20 mouse cellular contexts compared by ENCODE assay signal in genomic region chr14:30608176-30608575, GRCm38 (mm10). TPM values are rescaled to one million over a fixed set of nuclear protein-coding genes. Genes with fewer than 3 reads are reported as not detected.
DNase-seq lines count a peak whose midpoint lies in the region; ATAC-seq and TF ChIP-seq lines count a peak whose summit lies in the region.
"Had no signal": no experiment of that assay in that cellular context is flagged by ENCODE, and none has a peak within 500 bp of the region (broad histone marks: within the 10 kb centered on the region; RNA-seq: fewer than 3 reads in every experiment).

No protein-coding gene starts in this region.

- no peak overlapping the region for H3K4me2 ChIP-seq in heart, embryonic 11.5 days
- H3K4me2 ChIP-seq: embryonic facial prominence, embryonic 15.5 days; limb, embryonic 15.5 days; midbrain, embryonic 15.5 days had no signal

- no peak overlapping the region for H3K9ac ChIP-seq in heart, embryonic 11.5 days (ENCODE audit: low read depth, low read length)
- H3K9ac ChIP-seq: embryonic facial prominence, embryonic 15.5 days; forebrain, postnatal 0 days; limb, embryonic 15.5 days; midbrain, embryonic 15.5 days had no signal

- no peak for TF ChIP-seq CTCF in bone marrow, adult 2 months (IDR thresholded peaks at IDR 0.05; ENCODE audit: control insufficient read depth, insufficient read depth, low read length)
- TF ChIP-seq CTCF in left cerebral cortex, adult 2 months (IDR thresholded peaks at IDR 0.05), result no peak

- no peak overlapping the region for H3K4me3 ChIP-seq in bone marrow, adult 2 months (replicated peaks; ENCODE audit: control insufficient read depth, low read depth, low read length)
- no peak overlapping the region for H3K4me3 ChIP-seq in heart, embryonic 11.5 days (ENCODE audit: low read depth, low read length)
- no peak overlapping the region for H3K4me3 ChIP-seq in left cerebral cortex, adult 2 months
- H3K4me3 ChIP-seq: embryonic facial prominence, embryonic 15.5 days; heart, embryonic 10.5 days; limb, embryonic 15.5 days; megakaryocyte, embryonic 14.5 days; midbrain, embryonic 15.5 days; myocyte had no signal

- peaks cover 13% of the 10 kb centered on the region for H3K36me3 ChIP-seq in splenic B cell, adult 2 months (ENCODE audit: control insufficient read depth, insufficient read depth, low read length, poor library complexity, severe bottlenecking)
- H3K36me3 ChIP-seq in heart, embryonic 11.5 days (ENCODE audit: control insufficient read depth, insufficient read depth, low read length), result 0 out of 2 replicates have a peak, but pooled peaks cover 2% of the 10 kb centered on the region
- H3K36me3 ChIP-seq: midbrain, embryonic 15.5 days had no signal

- TF ChIP-seq POLR2A in bone marrow, adult 2 months (IDR thresholded peaks at IDR 0.05; ENCODE audit: borderline replicate concordance, control insufficient read depth, low read depth, low read length), result no peak

- peak; percentile 31 for DNase-seq in cerebellum, adult 9-11 months
- DNase-seq in cerebellum, adult 11 months, result no peak
- peak; percentile 49 to 58 for DNase-seq in spleen, adult 18-20 months
- no peak for DNase-seq in spleen, adult 12 weeks (ENCODE audit: low spot score)
- peak; percentile 81 for DNase-seq in splenic B cell, adult 2 months (ENCODE audit: low read depth, low spot score)
- DNase-seq in left cerebral cortex, adult 2 months (ENCODE audit: extremely low spot score in 1 of 2, low spot score in 2 of 2), result no peak
- DNase-seq: cerebellum, adult 11-12 months; forebrain, postnatal 0 days; heart, postnatal 10 days; kidney, adult 11 months; thymus, adult 2 months had no signal

- 70% methylated on average over 6 of the region's 6 CpGs for WGBS in bone marrow, adult 2 months
- 83% methylated on average over 6 of the region's 6 CpGs for WGBS in heart, embryonic 11.5 days (ENCODE audit: insufficient replicate concordance)

- H3K4me1 ChIP-seq in bone marrow, adult 2 months (ENCODE audit: control insufficient read depth, insufficient read depth, low read length), result peaks cover 11% of the 10 kb centered on the region
- H3K4me1 ChIP-seq in heart, embryonic 11.5 days (ENCODE audit: control insufficient read depth, insufficient read depth, low read length), result peaks cover 4% of the 10 kb centered on the region; the same call in 1 of the 2 replicates
- H3K4me1 ChIP-seq: midbrain, embryonic 15.5 days had no signal

- no peaks in the 10 kb centered on the region for H3K9me3 ChIP-seq in heart, embryonic 11.5 days (replicated peaks; ENCODE audit: control insufficient read depth, low read length)
- H3K9me3 ChIP-seq: embryonic facial prominence, embryonic 15.5 days; heart, embryonic 10.5 days; limb, embryonic 15.5 days; megakaryocyte, embryonic 14.5 days; midbrain, embryonic 15.5 days had no signal

- H3K27me3 ChIP-seq in splenic B cell, adult 2 months (ENCODE audit: control insufficient read depth, insufficient read depth, low read length, poor library complexity, severe bottlenecking), result no peaks in the 10 kb centered on the region
- H3K27me3 ChIP-seq in heart, embryonic 11.5 days (ENCODE audit: control insufficient read depth, insufficient read depth, low read length), result no peaks in the 10 kb centered on the region
- H3K27me3 ChIP-seq: embryonic facial prominence, embryonic 15.5 days; limb, embryonic 15.5 days; megakaryocyte, embryonic 14.5 days; midbrain, embryonic 15.5 days had no signal

- H3K27ac ChIP-seq in bone marrow, adult 2 months (ENCODE audit: control insufficient read depth, insufficient read depth, low read depth, low read length, poor library complexity), result peak overlapping the region; percentile 82
- no peak overlapping the region for H3K27ac ChIP-seq in heart, embryonic 11.5 days (ENCODE audit: low read depth, low read length)
- no peak overlapping the region for H3K27ac ChIP-seq in left cerebral cortex, adult 2 months
- H3K27ac ChIP-seq: embryonic facial prominence, embryonic 15.5 days; heart, embryonic 10.5 days; limb, embryonic 15.5 days; midbrain, embryonic 15.5 days had no signal

- no peak for ATAC-seq in heart, embryonic 11.5 days (replicated peaks; ENCODE audit: insufficient number of reproducible peaks, low FRiP score, low TSS enrichment)
- ATAC-seq: forebrain, postnatal 0 days; lung, postnatal 0 days; midbrain, embryonic 15.5 days had no signal

- intact Hi-C loops in left cerebral cortex, adult 2 months (cut with DNase I), result no loop called here

RNA-seq across cellular contexts. Expression of gene Prkcd, which starts 17.8 kb away (rescaled TPM):
- polyA plus RNA-seq in bone marrow, adult 2 months (2011; ENCODE audit: insufficient read depth, insufficient read length, low replicate concordance, missing spikeins), result 67.1 and 177 TPM in 2 replicates
- 25.5 and 28.1 TPM in 2 replicates for polyA plus RNA-seq in heart, embryonic 11.5 days (2014; fragmentation: Nextera tagmentation; extraction: Ambion mirVana)
- total RNA-seq in left cerebral cortex, adult 2 months (2021), result 10 to 100 TPM; 10.5 to 16.1 TPM

RNA-seq across cellular contexts. Expression of gene Rft1, which starts 46.0 kb away (rescaled TPM):
- 3.1 and 4.9 TPM in 2 replicates for polyA plus RNA-seq in bone marrow, adult 2 months (2011; ENCODE audit: insufficient read depth, insufficient read length, low replicate concordance, missing spikeins)
- 10.3 and 12.3 TPM in 2 replicates for polyA plus RNA-seq in heart, embryonic 11.5 days (2014; fragmentation: Nextera tagmentation; extraction: Ambion mirVana)
- total RNA-seq in left cerebral cortex, adult 2 months (2021), result 10 to 100 TPM; 11.3 to 12.3 TPM

Comparison
In these comparisons a context has a peak if more than half of its experiments do, and no peak if none do; other contexts are left out.
1. DNase-seq: peak in cerebellum, adult 9-11 months (single experiment), spleen, adult 18-20 months (2 of 2) and splenic B cell, adult 2 months (single experiment); none in cerebellum, adult 11 months (single experiment), spleen, adult 12 weeks (single experiment) and left cerebral cortex, adult 2 months (0 of 2).